Mouse (Mus musculus) cerebellum, postnatal 36 days (tissue): Measurements from ENCODE around the gene Tmbim6.
"Not testable (repeated sequence)": the region's sequence is repeated elsewhere in the genome, so short reads cannot be mapped to it uniquely, and the experiment has no call there.

Experiments used
- DNase-seq, 2 experiments: peaks; one replicate each; pipeline ENCODE4 v3.0.0; 2021 to 2022; ENCODE audit warnings: mixed read lengths in 2 of 2

The Tmbim6 gene

DNA sequence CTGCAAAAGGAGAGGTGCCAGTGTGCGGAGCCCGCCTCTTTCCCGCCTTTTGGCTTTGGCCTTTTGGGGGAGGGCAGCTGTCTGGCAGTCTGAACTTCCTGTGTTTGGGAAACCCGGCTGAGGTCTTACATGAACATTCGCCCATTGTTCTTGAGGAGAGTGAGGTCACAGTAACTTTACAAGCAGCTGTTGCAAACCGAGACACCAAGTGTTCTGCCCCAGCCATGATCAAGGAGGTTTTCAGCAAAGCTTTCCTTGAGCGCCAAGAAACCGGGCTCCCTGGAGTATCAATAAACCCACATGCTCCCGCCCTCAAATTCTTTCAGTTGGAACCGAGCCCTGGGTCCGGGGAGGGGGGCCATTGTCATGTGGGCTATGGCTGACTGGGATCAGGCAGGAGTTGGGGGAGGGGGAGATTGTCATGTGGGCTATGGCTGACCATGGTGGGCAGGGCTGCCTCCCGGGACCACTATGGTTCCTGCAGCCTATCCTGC, 27.9 kb downstream of the Tmbim6 start:
- DNase-seq: no peak

DNA sequence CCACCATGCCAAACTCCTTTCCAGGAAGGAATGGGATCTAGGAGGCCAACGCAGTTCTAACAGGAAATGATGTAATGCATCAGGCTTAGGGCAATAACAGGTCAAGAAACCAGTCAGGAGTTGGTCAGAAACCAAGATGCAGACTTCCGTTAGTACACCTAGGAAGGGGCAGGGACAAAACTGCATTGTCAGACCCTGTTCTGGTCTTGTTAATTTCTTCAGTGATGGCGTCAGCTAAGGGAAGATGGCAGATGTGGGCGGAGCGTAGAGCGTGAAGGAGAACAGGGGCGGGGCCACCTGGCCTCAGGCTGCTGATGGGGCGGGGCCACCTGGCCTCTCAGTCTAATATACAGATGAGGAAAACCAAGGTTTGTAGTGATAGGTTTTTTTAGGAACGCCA, 28.5 kb downstream of the Tmbim6 start:
- no peak for DNase-seq

DNA sequence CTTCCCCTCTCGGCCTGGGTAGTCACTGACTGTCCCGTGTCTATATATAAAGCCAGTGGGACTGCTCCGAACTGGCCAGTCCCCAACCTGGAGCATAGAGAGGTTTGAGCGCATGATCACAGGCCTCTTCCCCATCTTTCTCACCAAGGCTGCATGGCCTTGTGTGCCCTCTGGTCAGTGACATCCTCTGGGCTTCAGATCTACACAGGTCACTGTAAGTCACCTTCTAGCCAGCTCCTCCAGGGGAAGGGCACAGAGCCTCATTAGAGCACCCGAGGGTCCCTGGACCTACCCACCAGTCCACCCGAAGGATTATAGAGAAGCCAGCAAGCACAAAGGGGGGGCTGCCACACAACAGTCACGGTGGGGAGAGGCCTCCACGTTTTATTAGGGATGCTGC, 29.0 kb downstream of the Tmbim6 start:
- DNase-seq: no peak

DNA sequence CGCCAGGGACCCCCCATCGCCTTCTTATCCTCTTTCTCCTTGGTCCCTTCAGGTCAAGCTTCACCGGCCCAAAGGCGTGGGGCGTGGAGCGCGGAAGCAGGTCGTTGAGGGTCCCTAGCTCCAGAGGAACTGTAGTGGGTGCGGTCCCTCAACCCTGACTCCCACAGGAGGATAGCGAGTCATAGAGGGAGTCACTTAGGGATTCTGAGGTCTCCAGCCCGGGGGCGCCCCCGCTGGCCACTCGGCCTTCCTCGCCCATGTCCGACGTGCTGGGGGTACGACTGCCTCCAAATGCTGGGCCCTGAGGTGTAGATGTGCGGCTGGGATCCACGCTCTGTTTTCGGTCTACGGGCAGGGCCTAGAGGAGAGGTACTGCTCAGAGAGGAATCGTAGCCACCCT, 29.9 kb downstream of the Tmbim6 start:
- DNase-seq: no peak

DNA sequence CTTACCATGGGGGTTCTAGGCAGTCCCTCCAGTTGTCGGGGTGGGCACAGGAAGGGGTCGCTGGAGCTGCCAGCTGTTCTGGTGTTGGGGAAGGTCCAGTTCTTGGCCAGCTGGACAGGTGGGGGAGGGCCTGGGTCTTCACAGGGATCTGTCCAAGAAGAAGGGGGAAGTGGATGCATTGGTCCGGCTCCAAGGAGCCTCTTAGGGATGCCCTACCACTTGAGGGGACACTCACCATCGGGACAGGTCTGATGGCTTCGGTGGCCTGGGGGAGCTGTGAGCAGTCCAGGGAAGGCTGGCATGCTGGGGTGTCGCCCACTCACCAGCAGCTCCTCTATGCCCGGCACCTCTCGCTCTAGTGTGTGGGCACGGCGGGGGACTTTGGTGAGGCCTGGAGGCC, 30.4 kb downstream of the Tmbim6 start:
- no peak for DNase-seq

DNA sequence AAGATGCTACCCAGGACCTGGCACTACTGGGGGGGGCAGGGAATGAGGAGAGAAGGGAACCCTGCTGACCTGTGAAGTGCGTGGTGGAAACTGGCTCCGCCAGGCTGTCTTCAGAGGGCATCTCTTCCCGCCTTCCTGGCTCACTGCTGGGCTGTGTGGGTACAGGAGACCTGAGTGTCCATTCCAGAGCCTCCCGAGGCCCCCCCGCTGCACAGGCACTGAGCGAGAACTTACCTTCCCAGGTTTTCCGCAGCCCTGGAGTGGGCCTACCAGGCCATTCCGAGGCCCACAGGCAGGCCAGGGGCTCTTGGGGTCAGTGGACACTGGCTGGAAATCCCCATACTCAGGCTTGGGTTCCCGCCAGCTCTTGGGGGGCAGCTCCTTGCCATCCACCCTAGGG, 31.2 kb downstream of the Tmbim6 start:
- DNase-seq: no peak

DNA sequence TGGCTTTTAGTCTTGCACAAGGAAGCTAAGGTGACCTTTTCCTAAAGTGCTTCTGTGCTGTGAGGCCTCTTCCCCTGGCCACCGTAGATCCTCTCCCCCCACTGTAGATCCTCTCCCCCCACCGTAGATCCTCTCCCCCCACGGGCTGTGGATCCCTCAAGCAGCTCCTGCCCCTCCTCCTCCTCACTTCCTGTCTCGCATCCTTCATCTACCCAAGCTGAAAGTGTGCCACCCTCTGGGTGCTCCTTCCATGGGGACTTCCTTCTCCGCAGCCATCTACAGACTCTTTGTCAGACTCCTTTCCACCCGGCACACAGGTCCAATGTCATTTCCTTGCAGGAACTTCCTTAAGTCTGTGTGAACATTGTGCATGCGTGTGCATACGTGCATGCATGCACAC, 37.7 kb downstream of the Tmbim6 start:
- DNase-seq: no peak

DNA sequence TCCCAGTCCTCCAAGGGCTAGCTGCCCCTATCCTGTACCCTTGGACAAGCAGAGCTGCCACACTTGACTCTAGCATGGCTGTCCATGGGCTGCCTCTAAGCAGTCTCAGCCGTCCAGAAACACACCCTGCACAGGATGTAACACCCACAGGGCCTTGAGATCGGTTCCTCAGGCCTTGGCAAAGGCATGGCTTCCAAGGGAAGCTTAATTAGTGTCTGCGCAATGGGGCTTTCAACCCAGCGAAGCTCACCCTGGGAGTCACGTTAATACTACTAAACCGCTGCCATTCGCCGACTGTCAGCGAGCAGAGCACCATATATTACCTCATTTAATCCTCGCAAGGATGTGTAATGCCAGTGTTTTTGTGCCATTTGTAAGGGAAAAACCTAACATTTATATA, 38.4 kb downstream of the Tmbim6 start:
- no peak for DNase-seq

DNA sequence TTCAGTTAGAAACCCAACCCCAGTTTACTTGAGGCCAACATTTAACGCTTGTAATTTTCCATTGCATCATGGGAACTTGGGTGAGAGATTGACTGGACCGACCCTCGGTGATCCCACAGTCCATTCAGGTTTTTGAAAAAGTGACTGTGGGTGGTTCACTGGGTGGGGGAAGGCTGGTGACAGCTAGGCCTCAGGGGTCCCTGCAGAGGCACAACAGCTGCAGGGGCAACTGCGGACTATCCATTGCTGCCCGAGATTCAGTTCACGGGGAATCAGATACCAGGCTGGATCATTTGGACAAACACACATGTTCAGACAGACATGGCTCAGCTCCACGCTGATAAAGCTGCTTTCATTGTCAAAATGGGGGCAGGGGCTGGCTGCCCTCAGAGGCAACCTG, 38.8 kb downstream of the Tmbim6 start:
- DNase-seq: no peak

DNA sequence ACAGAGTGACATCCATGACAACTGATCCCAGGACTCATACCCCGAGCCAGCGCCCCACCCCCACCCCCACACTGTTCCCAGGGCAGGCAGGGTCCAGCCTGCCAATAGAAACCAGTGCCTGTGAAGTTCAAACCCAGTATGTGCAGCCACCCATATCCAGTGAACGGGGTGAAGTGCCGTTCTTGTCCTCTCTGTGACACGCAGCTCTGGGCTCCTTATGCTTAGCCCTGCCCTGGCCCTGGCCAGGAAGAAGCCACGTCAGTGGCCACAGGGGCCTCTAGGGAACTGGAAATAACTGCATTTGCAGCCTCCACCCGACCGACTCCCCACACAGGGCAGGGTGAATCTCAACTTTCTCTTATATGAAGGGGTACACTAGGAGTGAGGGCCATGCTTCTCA, 39.3 kb downstream of the Tmbim6 start:
- DNase-seq: no peak

DNA sequence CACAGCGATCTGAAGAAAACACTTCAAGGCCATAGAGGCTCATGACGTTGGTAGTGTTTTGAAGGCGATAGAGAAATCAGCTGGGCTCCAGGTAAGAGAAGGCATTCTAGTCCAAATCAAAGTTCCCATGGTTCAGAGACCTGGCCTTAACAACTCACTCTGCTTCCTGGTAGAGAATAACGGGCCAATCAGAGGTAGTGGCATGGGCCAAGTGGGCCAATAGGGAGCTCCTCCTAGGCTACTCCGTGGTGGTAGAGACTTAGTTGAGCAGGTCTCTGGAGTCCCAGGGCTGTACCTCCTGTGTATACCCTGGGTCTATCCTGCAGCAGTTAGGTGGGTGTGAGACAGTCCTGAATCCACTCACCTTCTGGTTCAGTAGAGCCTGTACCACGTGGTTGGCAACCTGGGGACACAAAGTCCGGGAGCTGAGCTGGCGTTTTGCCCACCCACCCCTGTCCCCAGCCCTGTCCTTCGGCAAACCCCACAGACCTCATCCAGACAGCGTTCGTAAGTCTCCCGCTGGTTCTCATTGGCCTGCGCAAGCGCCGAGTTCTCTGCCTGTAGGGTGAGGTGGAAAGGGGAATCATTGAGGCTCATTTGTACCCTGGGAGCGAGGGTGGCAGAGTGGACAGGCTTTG, 40.5 kb downstream of the Tmbim6 start:
- DNase-seq: no peak

DNA sequence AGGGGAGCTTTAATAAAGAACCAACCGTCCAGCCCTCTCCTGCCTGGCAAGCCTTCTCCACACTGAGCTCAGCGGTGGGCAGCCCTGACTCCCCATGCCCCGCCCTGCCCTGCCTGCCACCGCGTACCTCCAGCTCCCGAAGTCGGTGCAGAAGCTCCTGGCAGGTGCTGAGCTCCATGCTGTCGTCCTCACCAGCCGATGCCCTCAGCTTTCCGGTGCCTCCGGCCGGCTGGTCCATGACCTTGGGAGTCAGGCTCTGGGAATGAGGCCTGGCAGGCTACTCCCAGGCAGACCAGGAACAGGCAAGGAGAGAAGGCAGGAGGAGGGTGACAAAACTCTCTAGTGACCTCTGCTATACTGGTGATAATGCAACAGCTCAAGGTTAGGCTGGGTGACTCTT, 41.2 kb downstream of the Tmbim6 start:
- peak in 1 of 2 experiments; percentile 34 for DNase-seq

DNA sequence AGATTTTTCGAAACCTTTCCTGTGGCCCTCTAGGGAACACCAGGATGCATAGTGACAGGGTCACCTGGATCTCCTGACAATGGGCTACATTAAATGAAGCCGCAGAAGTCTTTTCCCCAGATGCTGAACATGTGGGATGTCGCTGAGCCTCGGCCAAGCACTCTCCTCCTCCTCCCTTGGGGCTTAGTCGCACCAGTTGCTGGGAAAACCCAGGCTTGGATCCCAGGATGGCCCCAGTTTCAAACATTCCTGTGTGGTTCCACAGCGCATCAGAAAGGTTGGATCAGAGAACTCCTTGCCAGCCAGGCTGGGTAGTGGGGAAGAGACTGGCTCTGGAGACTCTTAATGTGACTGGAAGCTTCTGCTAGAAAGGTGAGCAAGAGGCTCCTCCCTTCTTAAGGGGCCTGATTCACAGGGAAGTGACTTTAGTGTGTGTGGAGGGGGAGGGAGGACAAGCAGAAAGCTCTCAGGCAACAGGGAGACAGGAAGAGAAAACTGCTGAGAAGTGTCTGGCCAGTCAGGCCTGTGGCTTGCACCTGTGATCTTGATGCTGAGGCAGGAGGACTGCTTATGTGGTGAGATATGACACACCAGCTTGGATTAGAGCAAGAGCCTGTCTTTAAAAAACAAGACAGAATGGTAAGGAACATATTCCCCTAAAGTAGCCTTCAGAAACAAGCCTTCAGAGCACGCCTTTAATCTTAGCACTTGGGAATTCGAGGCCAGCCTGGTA, 46.5 kb downstream of the Tmbim6 start:
- DNase-seq: no peak

DNA sequence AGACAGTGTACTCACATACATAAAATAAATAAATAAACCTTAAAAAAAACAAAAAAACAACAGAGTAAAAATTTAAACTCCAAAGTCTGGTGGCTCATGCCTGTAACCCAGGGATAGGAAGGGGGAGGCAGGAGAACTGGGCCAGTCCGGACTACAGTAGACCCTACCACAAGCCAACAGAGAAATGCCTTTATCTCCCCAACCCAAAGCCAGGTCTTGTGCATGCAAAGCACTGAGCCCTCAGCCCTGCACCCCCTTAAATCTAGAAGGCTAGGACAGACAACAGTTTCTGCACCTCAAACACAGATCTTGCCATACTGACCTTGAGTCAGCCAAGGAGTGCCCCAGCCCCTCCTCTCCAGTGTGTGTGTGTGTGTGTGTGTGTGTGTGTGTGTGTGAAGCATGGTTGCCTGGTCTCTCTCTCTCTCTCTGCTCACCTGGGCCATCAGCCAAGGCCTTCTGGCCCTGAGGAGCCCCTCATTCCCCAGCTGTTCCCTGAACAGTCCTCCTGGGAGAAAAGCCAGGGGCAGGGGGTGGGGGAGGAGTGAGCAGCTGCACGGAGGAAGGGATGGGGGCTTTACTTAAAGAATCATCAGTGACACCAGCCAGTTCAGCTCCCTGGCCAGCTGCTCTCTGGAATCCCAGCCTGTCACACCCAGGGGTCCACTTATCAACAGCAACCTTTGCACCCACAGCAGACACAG, 47.6 kb downstream of the Tmbim6 start:
- DNase-seq: no peak

DNA sequence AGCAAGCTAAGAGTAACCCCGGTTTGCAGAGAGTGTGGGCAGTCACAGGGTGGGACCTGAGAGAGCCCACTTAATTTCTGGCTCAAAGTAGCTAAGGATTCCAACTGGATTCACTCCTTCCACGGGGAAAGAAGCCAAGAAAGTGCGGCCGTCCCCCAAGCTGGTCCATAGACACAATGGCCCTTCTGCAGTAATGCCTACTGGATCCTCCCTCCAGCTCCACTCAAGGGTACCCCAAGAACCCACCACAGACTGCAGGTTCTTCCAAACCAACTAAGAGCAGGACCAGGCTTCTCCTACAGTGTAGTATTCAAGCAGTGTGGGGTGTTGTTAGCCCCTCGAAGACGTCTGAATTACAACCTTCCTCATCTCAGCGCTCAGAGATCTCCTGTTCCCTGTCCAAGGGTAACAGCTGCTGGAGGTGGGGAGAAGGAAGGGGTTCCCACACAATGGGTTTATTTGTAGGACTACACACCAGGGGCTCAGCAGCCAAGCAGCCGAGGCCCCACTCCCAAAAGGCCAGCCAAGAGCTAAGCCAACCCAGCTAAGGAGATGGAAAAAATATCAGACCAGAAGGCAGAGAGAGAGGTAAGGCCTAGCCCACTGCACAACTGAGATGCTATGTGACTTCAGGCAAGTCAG, 48.3 kb downstream of the Tmbim6 start:
- no peak for DNase-seq

DNA sequence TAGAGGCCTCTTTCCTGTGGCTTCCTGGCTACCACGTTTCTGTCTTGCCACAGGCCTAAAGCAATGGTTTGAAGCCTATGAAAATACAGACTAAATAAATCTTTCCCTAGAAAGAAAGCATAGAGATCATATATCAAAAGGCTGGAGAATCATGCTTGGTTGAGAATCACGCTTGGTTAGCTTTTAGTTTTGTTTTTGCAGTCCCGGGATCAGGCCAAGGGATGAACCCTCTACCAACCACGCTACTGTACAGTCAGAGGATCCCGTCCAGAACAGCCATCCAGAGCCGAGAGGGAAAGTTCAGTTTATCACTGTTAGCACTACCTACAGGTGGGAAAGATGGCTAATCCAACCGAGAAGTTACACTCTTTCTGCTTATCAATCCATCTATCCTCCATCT, 49.7 kb downstream of the Tmbim6 start:
- DNase-seq: no peak

DNA sequence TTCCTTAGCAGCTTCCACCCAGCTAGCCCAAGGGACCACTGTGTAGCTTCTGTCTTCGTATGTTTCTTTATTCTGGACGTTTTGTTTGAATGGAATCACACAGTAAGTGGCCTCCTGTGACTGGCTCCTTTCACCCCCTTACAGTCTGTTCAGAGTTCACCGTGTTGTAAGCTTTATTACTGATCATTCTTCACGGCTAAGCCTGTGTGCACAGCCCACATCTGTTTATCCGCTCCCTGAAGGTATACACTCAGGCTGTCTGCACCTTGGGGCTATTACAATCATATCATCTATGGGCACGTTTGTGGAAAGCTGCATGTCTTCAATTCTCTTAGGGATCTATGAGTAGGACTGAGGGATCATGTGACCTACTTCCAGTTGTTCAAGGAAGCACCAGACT, 52.9 kb downstream of the Tmbim6 start:
- no peak for DNase-seq

DNA sequence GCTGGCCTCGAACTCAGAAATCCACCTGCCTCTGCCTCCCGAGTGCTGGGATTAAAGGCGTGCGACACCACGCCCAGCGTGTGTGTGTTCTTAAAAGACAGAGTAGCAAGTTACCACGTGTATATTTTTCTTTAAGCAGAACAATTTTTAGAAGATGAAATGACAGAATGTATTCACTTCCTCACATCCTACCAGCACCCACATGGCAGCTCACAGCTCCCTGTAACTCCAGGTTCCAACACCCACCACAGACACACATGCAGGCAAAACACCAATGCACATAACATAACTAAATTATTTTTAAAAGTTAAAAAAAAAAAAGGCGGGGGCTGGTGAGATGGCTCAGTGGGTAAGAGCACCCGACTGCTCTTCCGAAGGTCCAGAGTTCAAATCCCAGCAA, 53.5 kb downstream of the Tmbim6 start:
- not testable (repeated sequence) for DNase-seq

DNA sequence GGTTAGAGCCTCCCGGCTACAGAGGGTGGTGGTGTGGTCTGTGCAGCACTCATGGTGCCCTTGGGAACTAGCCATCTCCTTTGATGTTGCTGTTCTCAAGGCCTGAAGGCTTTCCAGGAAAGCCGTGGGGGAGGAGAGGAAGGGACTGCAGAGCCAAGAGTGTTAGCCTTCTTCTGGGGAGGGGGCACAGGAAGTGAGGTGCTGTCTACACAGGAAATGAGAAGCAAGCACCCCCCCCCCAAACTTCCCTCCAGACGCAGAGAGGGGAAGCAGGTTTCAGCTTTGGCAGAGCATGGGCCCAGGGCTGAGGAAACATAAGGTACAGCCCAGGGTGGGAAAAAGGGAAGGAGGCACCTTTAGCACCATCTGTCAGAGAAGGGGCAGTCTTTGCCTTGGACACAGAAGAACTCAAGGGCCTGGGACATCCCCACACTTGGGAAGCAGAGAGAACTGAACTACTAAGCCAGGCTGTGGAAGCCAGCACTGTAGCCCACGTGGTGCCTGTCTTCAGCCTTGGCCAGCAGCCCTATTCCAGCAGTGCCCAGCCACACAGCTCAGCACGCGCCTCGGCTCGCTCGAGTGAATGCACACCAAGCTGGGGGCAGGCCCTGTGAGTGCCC, 56.6 kb downstream of the Tmbim6 start:
- peak; percentile 71 for DNase-seq

DNA sequence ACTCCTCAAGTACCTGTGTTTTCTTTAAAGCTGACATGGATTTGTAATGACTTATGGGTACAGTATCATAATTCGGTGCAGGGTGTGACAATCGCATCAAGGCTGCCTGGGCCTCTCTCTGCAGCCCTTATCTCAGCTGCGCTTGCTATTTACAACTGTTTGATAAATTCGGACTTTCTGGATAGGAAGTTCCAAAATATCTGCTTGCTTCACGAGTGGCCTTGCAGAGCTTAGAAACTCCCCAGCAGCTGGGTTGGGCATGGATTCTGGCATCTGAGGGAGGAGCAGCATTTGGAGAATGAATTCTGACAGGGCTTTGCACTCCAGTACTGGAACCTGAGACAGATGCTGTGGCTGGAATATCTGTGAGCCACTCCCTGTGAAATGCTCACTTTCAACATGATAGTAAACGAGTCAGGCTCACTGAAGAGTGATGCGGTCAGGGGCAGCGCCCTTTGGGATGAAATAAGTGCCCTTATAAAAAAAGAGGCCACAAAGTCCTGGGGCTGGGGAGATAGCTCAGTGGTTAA, 57.1 kb downstream of the Tmbim6 start:
- no peak for DNase-seq

DNA sequence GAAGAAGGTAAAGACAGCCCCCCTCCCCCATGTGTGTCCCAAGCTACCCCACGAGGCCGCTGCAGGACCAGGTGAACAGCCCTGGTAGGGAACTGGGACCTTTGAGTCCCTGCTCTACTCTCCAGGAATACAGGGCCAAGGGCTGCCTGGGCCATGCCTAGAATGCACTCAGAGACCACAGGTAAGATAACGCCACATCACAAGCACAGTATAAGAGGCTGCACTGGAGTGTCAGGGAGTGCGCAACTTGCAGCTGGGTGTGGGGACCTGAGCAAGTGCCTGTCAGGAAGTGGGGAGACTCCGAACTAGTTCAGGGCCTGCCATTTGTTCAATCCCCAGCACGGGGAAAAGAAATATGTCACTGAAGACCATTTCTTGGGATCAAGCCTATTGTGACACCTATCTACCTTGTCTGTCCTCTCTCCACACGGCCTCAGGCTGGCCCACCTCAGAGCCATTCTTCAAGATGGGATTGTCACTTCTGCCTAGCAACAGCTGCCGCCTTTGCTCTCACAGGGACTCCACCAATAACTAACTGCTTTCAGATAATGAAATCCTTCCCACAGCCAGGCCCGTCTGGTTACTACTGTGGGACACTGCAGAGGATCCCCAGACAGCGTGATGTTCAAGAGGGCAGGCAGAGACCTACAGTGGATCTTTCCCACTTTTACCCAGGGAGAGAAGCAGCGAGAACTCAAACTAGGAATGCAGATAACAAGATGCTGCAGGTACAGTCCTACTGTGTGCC, 60.6 kb downstream of the Tmbim6 start:
- no peak for DNase-seq
